Mouse (Mus musculus): ENCODE data around the gene Gnl2. TPM values are rescaled to one million over a fixed set of nuclear protein-coding genes. Genes with fewer than 3 reads are reported as not detected.
A peak's percentile ranks its signal among the peaks of the same experiment; 100 is the strongest.

Gnl2 gene
- polyA plus RNA-seq, 1 experiment from 2014 or later = 80.0 TPM

DNA sequence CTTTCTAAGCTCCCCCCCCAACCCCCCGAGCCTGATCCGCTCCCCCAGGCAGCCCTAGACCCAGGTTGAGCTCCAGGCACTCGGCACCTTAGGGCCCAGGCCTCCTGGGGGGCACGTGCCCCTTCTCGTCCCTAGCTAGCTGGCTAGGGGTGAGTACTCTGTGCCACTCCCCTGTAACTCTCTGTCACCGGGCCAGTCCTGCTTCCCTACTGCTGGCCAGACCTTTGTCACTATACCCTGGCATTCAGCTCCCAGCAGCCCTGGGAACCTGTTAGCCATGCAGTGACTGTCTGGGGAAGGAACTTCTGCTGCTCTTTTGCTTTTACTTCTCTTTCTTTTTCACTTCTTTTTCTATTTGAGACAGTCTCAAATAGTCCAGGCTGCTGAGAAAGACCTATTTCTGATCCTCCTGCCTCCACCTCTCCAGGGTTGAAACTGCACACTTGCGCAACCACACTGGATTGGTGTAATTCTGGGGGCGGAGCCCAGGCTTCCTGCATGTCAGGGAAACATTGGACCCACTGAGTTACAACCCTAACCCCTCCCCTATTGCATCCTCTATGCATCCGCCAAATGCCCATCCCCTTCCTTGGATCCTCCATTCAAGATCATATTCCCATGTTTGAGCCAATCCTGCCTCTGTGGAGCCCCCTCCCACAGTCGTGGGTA is 18.8 kb upstream of the Gnl2 start:
- Histone ChIP-seq H3K36me3 (ENCODE audit: control insufficient read depth, insufficient read depth, low read length) (no peaks in the 10 kb centered on the region), H3K27ac (ENCODE audit: low read length) (no peak overlapping the region), H3K9me3 (replicated peaks; ENCODE audit: control insufficient read depth, low read length) (no peaks in the 10 kb centered on the region), H3K4me3 (replicated peaks; ENCODE audit: low read length) (no peak overlapping the region), H3K27me3 (ENCODE audit: control insufficient read depth, insufficient read depth, low read length) (peaks cover 2% of the 10 kb centered on the region; the same call in 1 of the 2 replicates), H3K4me2 (ENCODE audit: low read depth, low read length) (no peak overlapping the region), H3K9ac (ENCODE audit: low read length) (no peak overlapping the region), H3K4me1 (ENCODE audit: control insufficient read depth, insufficient read depth, low read length) (no peaks in the 10 kb centered on the region)
- WGBS = 79% methylated on average over 10 of the region's 10 CpGs
- ATAC-seq (ENCODE audit: insufficient read depth, low FRiP score) = peak; percentile 26; the same call in 1 of the 2 replicates

DNA sequence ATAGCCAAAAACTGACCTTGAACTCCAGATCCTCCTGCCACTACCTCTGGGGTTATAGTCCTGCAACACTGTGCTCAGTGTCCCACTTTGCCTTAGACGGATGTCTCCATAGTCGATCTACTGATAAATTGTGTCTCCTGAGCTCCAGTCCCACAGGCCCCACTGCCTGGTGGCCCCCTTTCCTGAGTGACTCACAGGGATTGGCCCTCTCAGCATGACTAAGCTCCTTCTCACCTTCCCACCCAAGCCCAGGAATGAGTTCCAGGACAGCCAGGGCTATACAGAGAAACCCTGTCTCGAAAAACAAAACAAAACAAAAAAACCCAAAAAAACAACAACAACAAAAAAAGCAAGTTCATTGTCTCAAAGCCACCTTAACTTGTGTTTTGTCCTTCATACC is 16.8 kb upstream of the Gnl2 start:
- H3K27me3 ChIP-seq (ENCODE audit: control insufficient read depth, insufficient read depth, low read length) = no peaks in the 10 kb centered on the region; the same call in 1 of the 2 replicates
- no peak overlapping the region for H3K9ac ChIP-seq (ENCODE audit: low read length)
- H3K27ac ChIP-seq (ENCODE audit: low read length) = no peak overlapping the region
- WGBS = 82% methylated on average over 3 of the region's 3 CpGs
- H3K4me3 ChIP-seq (replicated peaks; ENCODE audit: low read length) = no peak overlapping the region
- no peaks in the 10 kb centered on the region for H3K9me3 ChIP-seq (replicated peaks; ENCODE audit: control insufficient read depth, low read length)
- H3K36me3 ChIP-seq (ENCODE audit: control insufficient read depth, insufficient read depth, low read length) = no peaks in the 10 kb centered on the region
- no peaks in the 10 kb centered on the region for H3K4me1 ChIP-seq (ENCODE audit: control insufficient read depth, insufficient read depth, low read length)
- no peak for ATAC-seq (ENCODE audit: insufficient read depth, low FRiP score)
- no peak overlapping the region for H3K4me2 ChIP-seq (ENCODE audit: low read depth, low read length)

DNA sequence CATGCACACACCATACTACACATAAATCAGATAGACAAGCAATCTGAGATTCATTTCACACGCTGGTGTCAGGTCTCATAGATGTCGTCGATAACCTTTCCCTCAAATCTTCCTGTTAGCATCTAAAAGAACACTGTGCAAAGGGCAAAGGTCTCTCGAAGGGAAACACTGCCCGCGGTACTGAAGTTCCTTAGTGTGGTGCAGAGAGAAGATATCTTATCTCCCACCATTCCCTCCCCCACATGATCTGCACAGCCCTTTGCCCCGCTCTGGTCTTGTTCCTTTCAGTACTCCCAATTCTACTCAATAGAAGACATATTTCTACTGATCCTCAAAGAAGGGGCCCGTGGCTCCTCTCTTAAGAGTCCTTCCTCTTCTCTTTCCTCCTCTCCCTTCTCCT is 13.4 kb upstream of the Gnl2 start:
- H3K4me2 ChIP-seq (ENCODE audit: low read depth, low read length) = no peak overlapping the region
- peaks cover 7% of the 10 kb centered on the region; the same call in 1 of the 2 replicates for H3K27me3 ChIP-seq (ENCODE audit: control insufficient read depth, insufficient read depth, low read length)
- H3K9me3 ChIP-seq (replicated peaks; ENCODE audit: control insufficient read depth, low read length) = no peaks in the 10 kb centered on the region
- 46% methylated on average over 8 of the region's 8 CpGs for WGBS
- H3K27ac ChIP-seq (ENCODE audit: low read length) = no peak overlapping the region
- H3K4me3 ChIP-seq (replicated peaks; ENCODE audit: low read length) = no peak overlapping the region
- no peaks in the 10 kb centered on the region for H3K36me3 ChIP-seq (ENCODE audit: control insufficient read depth, insufficient read depth, low read length)
- H3K4me1 ChIP-seq (ENCODE audit: control insufficient read depth, insufficient read depth, low read length) = no peaks in the 10 kb centered on the region
- ATAC-seq (ENCODE audit: insufficient read depth, low FRiP score) = no peak
- H3K9ac ChIP-seq (ENCODE audit: low read length) = no peak overlapping the region

DNA sequence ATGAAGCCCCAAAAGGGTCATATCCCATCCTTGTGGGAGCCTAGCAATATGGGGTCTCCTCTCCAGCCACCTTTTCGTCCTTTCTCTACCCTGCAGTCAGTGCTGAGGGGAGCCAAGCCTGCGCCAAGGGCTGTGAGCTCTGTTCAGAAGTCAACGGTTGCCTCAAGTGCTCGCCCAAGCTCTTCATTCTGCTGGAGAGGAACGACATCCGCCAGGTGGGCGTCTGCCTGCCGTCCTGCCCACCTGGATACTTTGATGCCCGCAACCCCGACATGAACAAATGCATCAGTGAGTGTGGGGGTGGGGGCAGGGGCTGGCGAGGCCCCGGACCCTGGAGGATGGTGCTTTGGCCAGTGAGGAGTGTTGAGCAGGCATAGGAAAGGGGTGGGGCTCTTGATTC is 11.5 kb upstream of the Gnl2 start:
- Histone ChIP-seq H3K4me1 (ENCODE audit: control insufficient read depth, insufficient read depth, low read length) (no peaks in the 10 kb centered on the region), H3K4me3 (replicated peaks; ENCODE audit: low read length) (no peak overlapping the region), H3K9ac (ENCODE audit: low read length) (no peak overlapping the region), H3K36me3 (ENCODE audit: control insufficient read depth, insufficient read depth, low read length) (no peaks in the 10 kb centered on the region), H3K27me3 (ENCODE audit: control insufficient read depth, insufficient read depth, low read length) (peaks cover 7% of the 10 kb centered on the region; the same call in 1 of the 2 replicates), H3K4me2 (ENCODE audit: low read depth, low read length) (no peak overlapping the region), H3K27ac (ENCODE audit: low read length) (no peak overlapping the region), H3K9me3 (replicated peaks; ENCODE audit: control insufficient read depth, low read length) (no peaks in the 10 kb centered on the region)
- WGBS = 48% methylated on average over 12 of the region's 12 CpGs
- no peak for ATAC-seq (ENCODE audit: insufficient read depth, low FRiP score)

DNA sequence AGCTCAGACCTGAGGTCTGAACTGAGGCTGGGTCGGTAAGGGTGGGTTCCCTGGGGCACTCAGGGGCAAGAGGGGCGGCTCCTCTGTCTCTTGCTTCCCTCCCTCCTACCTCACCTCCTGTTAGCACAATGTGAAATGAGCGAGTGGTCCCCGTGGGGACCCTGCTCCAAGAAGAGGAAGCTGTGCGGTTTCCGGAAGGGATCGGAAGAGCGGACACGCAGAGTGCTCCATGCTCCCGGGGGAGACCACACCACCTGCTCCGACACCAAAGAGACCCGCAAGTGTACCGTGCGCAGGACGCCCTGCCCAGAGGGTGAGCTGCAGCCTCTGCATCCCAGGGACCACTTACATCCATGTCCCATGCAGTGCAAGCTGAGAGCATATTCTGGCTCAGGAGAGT is 8.9 kb upstream of the Gnl2 start:
- H3K4me1 ChIP-seq (ENCODE audit: control insufficient read depth, insufficient read depth, low read length) = no peaks in the 10 kb centered on the region
- H3K27ac ChIP-seq (ENCODE audit: low read length) = no peak overlapping the region
- H3K27me3 ChIP-seq (ENCODE audit: control insufficient read depth, insufficient read depth, low read length) = peaks cover 7% of the 10 kb centered on the region; the same call in 1 of the 2 replicates
- H3K9me3 ChIP-seq (replicated peaks; ENCODE audit: control insufficient read depth, low read length) = no peaks in the 10 kb centered on the region
- H3K9ac ChIP-seq (ENCODE audit: low read length) = no peak overlapping the region
- H3K4me3 ChIP-seq (replicated peaks; ENCODE audit: low read length) = no peak overlapping the region
- H3K36me3 ChIP-seq (ENCODE audit: control insufficient read depth, insufficient read depth, low read length) = no peaks in the 10 kb centered on the region
- WGBS = 52% methylated on average over 15 of the region's 15 CpGs
- no peak overlapping the region for H3K4me2 ChIP-seq (ENCODE audit: low read depth, low read length)
- ATAC-seq (ENCODE audit: insufficient read depth, low FRiP score) = no peak

DNA sequence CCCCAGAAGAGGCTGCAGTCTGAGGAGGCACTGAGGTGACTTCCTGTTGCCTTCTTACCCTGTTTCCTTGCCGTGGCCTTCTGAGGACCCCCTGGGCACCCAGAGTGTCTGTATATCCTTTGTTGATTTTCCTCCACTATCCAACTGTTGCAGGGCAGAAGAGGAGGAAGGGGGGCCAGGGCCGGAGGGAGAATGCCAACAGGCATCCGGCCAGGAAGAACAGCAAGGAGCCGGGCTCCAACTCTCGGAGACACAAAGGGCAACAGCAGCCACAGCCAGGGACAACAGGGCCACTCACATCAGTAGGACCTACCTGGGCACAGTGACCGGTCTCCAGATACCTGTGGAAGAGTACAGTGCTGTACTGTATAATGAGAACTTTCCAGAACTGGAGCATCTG is 8.2 kb upstream of the Gnl2 start:
- Histone ChIP-seq H3K36me3 (ENCODE audit: control insufficient read depth, insufficient read depth, low read length) (no peaks in the 10 kb centered on the region), H3K9me3 (replicated peaks; ENCODE audit: control insufficient read depth, low read length) (no peaks in the 10 kb centered on the region), H3K4me3 (replicated peaks; ENCODE audit: low read length) (no peak overlapping the region), H3K9ac (ENCODE audit: low read length) (no peak overlapping the region), H3K27me3 (ENCODE audit: control insufficient read depth, insufficient read depth, low read length) (peaks cover 11% of the 10 kb centered on the region), H3K27ac (ENCODE audit: low read length) (no peak overlapping the region), H3K4me1 (ENCODE audit: control insufficient read depth, insufficient read depth, low read length) (no peaks in the 10 kb centered on the region), H3K4me2 (ENCODE audit: low read depth, low read length) (no peak overlapping the region)
- WGBS = 56% methylated on average over 6 of the region's 6 CpGs
- no peak for ATAC-seq (ENCODE audit: insufficient read depth, low FRiP score)

DNA sequence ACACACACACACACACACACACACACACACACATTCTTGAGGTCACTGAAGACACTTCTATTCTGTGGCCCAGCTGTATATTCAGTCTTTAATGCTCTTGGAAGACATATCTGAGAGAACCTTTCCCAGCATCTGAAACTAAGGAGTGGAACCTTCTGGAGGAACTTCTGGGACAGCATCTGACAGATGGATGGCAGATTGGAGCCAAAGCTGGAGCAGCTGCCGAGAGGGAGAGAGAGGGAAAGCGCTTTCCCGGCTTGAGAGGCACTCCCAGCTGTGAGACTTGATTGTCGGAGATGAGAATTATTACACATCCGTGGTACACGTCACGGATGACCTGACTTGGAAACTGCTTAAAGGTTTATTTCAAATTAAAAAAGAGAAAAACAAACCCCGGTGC is 7.7 kb upstream of the Gnl2 start:
- no peak overlapping the region for H3K4me2 ChIP-seq (ENCODE audit: low read depth, low read length)
- H3K27ac ChIP-seq (ENCODE audit: low read length) = no peak overlapping the region
- no peaks in the 10 kb centered on the region for H3K36me3 ChIP-seq (ENCODE audit: control insufficient read depth, insufficient read depth, low read length)
- peaks cover 11% of the 10 kb centered on the region for H3K27me3 ChIP-seq (ENCODE audit: control insufficient read depth, insufficient read depth, low read length)
- no peak overlapping the region for H3K4me3 ChIP-seq (replicated peaks; ENCODE audit: low read length)
- H3K9ac ChIP-seq (ENCODE audit: low read length) = no peak overlapping the region
- H3K9me3 ChIP-seq (replicated peaks; ENCODE audit: control insufficient read depth, low read length) = no peaks in the 10 kb centered on the region
- WGBS = 57% methylated on average over 8 of the region's 8 CpGs
- H3K4me1 ChIP-seq (ENCODE audit: control insufficient read depth, insufficient read depth, low read length) = no peaks in the 10 kb centered on the region
- ATAC-seq (ENCODE audit: insufficient read depth, low FRiP score) = no peak

DNA sequence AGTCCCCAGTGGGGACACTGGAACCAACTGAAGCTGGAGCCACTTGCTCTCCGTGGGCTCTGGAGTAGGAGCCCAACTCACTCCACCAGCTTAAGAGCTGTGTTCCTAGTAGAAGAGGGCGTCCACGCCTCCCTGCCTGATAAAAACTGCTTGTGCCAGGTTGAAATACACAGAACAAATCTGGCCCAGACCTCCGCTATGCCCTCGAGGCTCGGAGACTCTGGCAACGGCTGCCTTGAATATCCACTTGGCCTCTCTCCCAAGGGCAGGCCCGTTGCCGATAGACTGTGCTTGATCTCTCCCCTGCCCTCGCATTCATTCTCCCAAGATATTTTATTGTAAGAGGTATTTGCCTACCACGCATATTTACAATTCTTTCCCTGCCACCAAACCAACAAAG is 1.0 kb downstream of the Gnl2 start:
- no peaks in the 10 kb centered on the region for H3K9me3 ChIP-seq (replicated peaks; ENCODE audit: control insufficient read depth, low read length)
- H3K36me3 ChIP-seq (ENCODE audit: control insufficient read depth, insufficient read depth, low read length) = no peaks in the 10 kb centered on the region
- peaks cover 4% of the 10 kb centered on the region; the same call in 1 of the 2 replicates for H3K27me3 ChIP-seq (ENCODE audit: control insufficient read depth, insufficient read depth, low read length)
- H3K4me1 ChIP-seq (ENCODE audit: control insufficient read depth, insufficient read depth, low read length) = no peaks in the 10 kb centered on the region
- ATAC-seq (ENCODE audit: insufficient read depth, low FRiP score) = no peak
- no peak overlapping the region for H3K4me3 ChIP-seq (replicated peaks; ENCODE audit: low read length)
- no peak overlapping the region for H3K27ac ChIP-seq (ENCODE audit: low read length)
- no peak overlapping the region for H3K9ac ChIP-seq (ENCODE audit: low read length)
- no peak overlapping the region for H3K4me2 ChIP-seq (ENCODE audit: low read depth, low read length)
- WGBS = 62% methylated on average over 11 of the region's 11 CpGs

DNA sequence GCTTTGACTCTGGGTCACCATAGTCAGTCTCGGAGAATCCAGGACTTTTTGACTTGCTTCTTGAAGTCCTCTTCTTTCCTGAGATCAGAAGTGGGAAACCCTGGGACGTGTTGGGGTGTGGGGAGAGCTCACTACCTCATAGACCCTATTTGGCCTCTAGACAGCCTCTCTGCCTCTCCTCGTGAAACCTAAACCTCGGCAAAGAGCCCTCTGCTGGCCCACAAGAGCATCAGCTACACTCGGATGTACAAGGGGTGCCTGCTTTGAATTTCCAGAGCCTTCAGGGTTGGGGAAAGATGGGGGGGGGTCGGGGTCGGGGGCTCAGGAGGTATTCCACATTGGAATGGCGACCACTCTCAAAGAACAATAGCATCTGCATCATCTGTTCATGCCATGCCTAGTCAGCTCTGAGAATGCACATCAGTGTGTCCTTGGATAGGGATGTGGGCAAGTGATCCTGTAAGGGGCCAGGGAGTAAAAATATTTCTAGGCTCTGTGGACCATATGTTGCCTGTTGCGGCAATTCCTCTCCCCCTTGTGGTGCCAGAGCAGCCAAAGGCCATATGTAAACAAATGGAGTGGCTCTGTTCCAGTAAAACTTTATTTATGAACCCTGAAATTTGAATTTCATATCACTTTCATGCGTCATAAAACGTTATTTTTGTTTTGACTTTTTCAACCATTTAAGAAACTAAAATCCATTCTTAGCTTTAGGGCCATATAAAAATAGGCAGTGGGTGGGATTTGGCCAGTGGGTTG is 4.6 kb downstream of the Gnl2 start:
- ATAC-seq (ENCODE audit: insufficient read depth, low FRiP score) = no peak
- 30% methylated on average over 11 of the region's 11 CpGs for WGBS
- H3K4me3 ChIP-seq (replicated peaks; ENCODE audit: low read length) = no peak overlapping the region
- no peak overlapping the region for H3K4me2 ChIP-seq (ENCODE audit: low read depth, low read length)
- no peaks in the 10 kb centered on the region for H3K9me3 ChIP-seq (replicated peaks; ENCODE audit: control insufficient read depth, low read length)
- no peaks in the 10 kb centered on the region for H3K36me3 ChIP-seq (ENCODE audit: control insufficient read depth, insufficient read depth, low read length)
- no peaks in the 10 kb centered on the region for H3K4me1 ChIP-seq (ENCODE audit: control insufficient read depth, insufficient read depth, low read length)
- H3K27me3 ChIP-seq (ENCODE audit: control insufficient read depth, insufficient read depth, low read length) = no peaks in the 10 kb centered on the region
- no peak overlapping the region for H3K9ac ChIP-seq (ENCODE audit: low read length)
- no peak overlapping the region for H3K27ac ChIP-seq (ENCODE audit: low read length)

Data from stomach, embryonic 16.5 days (tissue).